Mouse (Mus musculus) liver, adult 2 months (tissue): Measurements from ENCODE around the gene Sec16b. TPM values are rescaled to one million over a fixed set of nuclear protein-coding genes. Genes with fewer than 3 reads are reported as not detected.

Source experiments
- DNase-seq: peaks from one replicate; pipeline ENCODE4 v3.0.0-alpha.2; 2011; ENCODE audit warnings: low read depth, low spot score; ENCODE audit errors: extremely low read depth
- H3K27ac ChIP-seq: fragments of 200-500 bp; replicated peaks from 2 replicates; pipeline ENCODE4 v1.5.1; 2012; ENCODE audit warnings: low read depth, mild to moderate bottlenecking, control low read depth, inconsistent platforms, low read length; ENCODE audit not compliant: insufficient read depth
- H3K27me3 ChIP-seq: fragments of 200-500 bp; 2 replicates; pipeline ENCODE4 v1.6.1; 2012; ENCODE audit warnings: mild to moderate bottlenecking, moderate library complexity, low read length, inconsistent platforms; ENCODE audit not compliant: control insufficient read depth, insufficient read depth
- H3K36me3 ChIP-seq: fragments of 200-500 bp; 2 replicates; pipeline ENCODE4 v1.6.1; 2012; ENCODE audit warnings: low read length, inconsistent platforms; ENCODE audit not compliant: control insufficient read depth, insufficient read depth
- H3K4me1 ChIP-seq: fragments of 200-500 bp; 2 replicates; pipeline ENCODE4 v1.6.1; 2011; ENCODE audit warnings: low read length; ENCODE audit not compliant: control insufficient read depth, insufficient read depth
- H3K4me3 ChIP-seq: fragments of 200-500 bp; 2 replicates; pipeline ENCODE4 v1.5.1; 2011; ENCODE audit warnings: low read depth, mild to moderate bottlenecking, control low read depth, low read length, moderate library complexity; ENCODE audit not compliant: insufficient read depth
- H3K79me2 ChIP-seq: fragments of 200-500 bp; 2 replicates; pipeline ENCODE4 v1.6.1; 2012; ENCODE audit warnings: inconsistent platforms, mild to moderate bottlenecking, low read length, moderate library complexity; ENCODE audit not compliant: control insufficient read depth, insufficient read depth
- H3K9ac ChIP-seq: fragments of 200-500 bp; 2 replicates; pipeline ENCODE4 v1.6.1; 2012; ENCODE audit warnings: low read depth, mild to moderate bottlenecking, control low read depth, inconsistent platforms, low read length
- CTCF ChIP-seq: fragments of 200-500 bp; IDR thresholded peaks from 2 replicates; pipeline ENCODE4 v1.5.1; 2011; ENCODE audit warnings: low read depth, low read length, control low read depth
- POLR2A ChIP-seq: fragments of 200-500 bp; IDR thresholded peaks from 2 replicates; pipeline ENCODE4 v1.6.1; 2011; ENCODE audit warnings: low read length, control low read depth; ENCODE audit not compliant: insufficient read depth; ENCODE audit errors: extremely low read depth
- WGBS: fragments of 180-500 bp; shearing (Covaris S2); methylation state at CpG from one replicate; pipeline ENCODE4 v1.1.7; 2018; 5-methylcytosine and 5-hydroxymethylcytosine counted together
- polyA plus RNA-seq: library from polyadenylated mRNA; depleted of rRNA; stranded (reverse); fragments of >200 nt; gene quantifications from 2 replicates; pipeline ENCODE4 v1.2.3, GENCODE M21; 2012; rRNA removed
- total RNA-seq: library from RNA; depleted of rRNA; stranded (reverse); fragments of >200 nt; gene quantifications from 2 replicates; pipeline ENCODE4 v1.2.3, GENCODE M21; 2014; rRNA removed

Sec16b gene
- 52.2 and 57.3 TPM in 2 replicates for total RNA-seq
- 44.7 and 47.4 TPM in 2 replicates for polyA plus RNA-seq

- 64% methylated on average over 5 of the region's 5 CpGs for WGBS
- Histone ChIP-seq H3K4me3 (no peak within 1 kb of the TSS), H3K9ac (no peak within 1 kb of the TSS), H3K27me3 (no peaks in the 10 kb centered on the region), H3K79me2 (no peaks in the 10 kb centered on the region), H3K27ac (no peak within 1 kb of the TSS), H3K4me1 (peaks cover 4% of the 10 kb centered on the region; the same call in 1 of the 2 replicates), H3K36me3 (no peaks in the 10 kb centered on the region)
- no peak for TF ChIP-seq CTCF
- no peak for TF ChIP-seq POLR2A
- DNase-seq = peak; percentile 26
Measured at GRCm38 (mm10) chr1:157506522-157506921, at the start of gene Sec16b. Gene Sec16b, plus strand, starts transcription at chr1:157506728.

DNA sequence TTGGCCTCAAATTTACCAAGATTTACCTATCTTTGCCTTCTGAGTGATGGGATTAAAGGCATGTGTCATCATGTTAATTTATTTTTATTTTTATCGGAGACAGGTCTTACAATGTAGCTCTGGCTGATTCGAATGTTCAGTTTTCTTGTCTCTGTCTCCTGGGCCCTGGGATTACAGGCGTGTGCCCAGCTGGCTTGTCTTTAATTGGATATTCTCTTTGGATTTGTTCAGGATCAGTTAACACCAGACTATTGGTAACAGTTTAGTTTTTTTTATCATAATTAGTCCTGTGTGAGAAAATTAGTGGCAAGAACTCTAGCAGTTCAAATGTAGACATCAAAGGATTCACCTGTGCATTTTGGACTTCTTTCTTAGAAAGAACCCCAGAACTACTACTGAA, 48.7 kb upstream of the Sec16b start:
- WGBS = 96% methylated on average over 3 of the region's 3 CpGs
- H3K27ac ChIP-seq = no peak overlapping the region
- no peak for DNase-seq
- H3K4me1 ChIP-seq = no peaks in the 10 kb centered on the region; the same call in 1 of the 2 replicates
- no peak overlapping the region for H3K4me3 ChIP-seq
- H3K36me3 ChIP-seq = no peaks in the 10 kb centered on the region
- no peak overlapping the region for H3K9ac ChIP-seq
- no peaks in the 10 kb centered on the region for H3K27me3 ChIP-seq
- TF ChIP-seq CTCF (no peak), POLR2A (no peak)
- no peaks in the 10 kb centered on the region for H3K79me2 ChIP-seq

- no peaks in the 10 kb centered on the region for H3K27me3 ChIP-seq
- 12% methylated on average over 28 of the region's 29 CpGs for WGBS
- H3K9ac ChIP-seq = peak within 1 kb of the TSS; percentile 39
- no peak within 1 kb of the TSS for H3K27ac ChIP-seq
- no peaks in the 10 kb centered on the region for H3K79me2 ChIP-seq
- H3K4me1 ChIP-seq = no peaks in the 10 kb centered on the region; the same call in 1 of the 2 replicates
- TF ChIP-seq CTCF (peak; percentile 93), POLR2A (0 out of 2 replicates have a peak, but pooled peaks have one; percentile 42)
- DNase-seq = peak; percentile 78
- H3K36me3 ChIP-seq = no peaks in the 10 kb centered on the region
- H3K4me3 ChIP-seq = peak within 1 kb of the TSS; percentile 43
Measured at GRCm38 (mm10) chr1:157458421-157459208, 47.9 kb upstream of the Sec16b start, which contains the start of gene Cryzl2. Gene Cryzl2, plus strand, starts transcription at chr1:157458577.

DNA sequence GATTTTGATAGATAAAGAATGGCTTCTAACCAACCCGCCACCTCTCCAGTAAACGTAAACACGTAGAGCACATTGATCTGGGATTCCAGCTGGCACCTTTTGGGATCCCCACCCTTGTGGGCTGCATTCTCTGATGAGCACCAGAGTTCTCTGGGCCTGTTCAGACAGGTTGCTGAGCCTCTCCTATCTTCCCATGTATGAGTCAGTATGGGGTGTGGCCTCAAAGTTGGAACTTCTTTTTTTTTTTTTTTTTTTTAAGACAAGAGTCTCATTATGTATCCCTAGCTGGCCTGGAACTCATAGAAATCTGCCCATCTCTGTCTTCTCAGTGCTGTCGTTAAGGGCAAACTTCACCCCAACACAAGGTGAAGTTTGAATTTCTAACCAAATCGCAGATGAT, 46.6 kb upstream of the Sec16b start:
- H3K27me3 ChIP-seq = no peaks in the 10 kb centered on the region
- H3K79me2 ChIP-seq = no peaks in the 10 kb centered on the region
- H3K4me1 ChIP-seq = no peaks in the 10 kb centered on the region; the same call in 1 of the 2 replicates
- no peak overlapping the region for H3K9ac ChIP-seq
- H3K4me3 ChIP-seq = no peak overlapping the region
- 97% methylated on average over 5 of the region's 5 CpGs for WGBS
- H3K27ac ChIP-seq = no peak overlapping the region
- no peak for TF ChIP-seq POLR2A
- no peak for TF ChIP-seq CTCF
- no peaks in the 10 kb centered on the region for H3K36me3 ChIP-seq
- no peak for DNase-seq

DNA sequence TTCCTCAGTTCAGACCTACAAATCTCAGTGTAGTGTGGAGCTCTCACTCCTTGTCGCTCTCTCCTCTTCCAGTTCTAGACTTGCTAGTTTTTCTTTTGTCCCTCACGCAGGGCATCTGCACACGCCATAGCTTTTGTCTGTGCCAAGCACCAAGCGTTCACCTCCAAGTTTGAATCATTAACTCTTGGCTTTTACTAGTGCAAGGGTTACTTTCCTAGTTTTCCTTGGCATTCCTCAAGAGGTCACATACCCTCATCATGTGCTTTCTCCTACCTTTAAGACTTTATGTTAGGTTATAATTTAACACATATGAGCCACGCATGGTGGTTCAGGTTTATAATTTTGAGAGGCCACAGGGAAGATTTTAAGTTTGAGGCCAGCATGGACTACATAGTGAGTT, 45.3 kb upstream of the Sec16b start:
- H3K79me2 ChIP-seq = no peaks in the 10 kb centered on the region
- DNase-seq = no peak
- peaks cover 2% of the 10 kb centered on the region; the same call in 1 of the 2 replicates for H3K36me3 ChIP-seq
- TF ChIP-seq CTCF (no peak), POLR2A (no peak)
- H3K27me3 ChIP-seq = no peaks in the 10 kb centered on the region
- no peak overlapping the region for H3K27ac ChIP-seq
- H3K4me3 ChIP-seq = no peak overlapping the region
- H3K9ac ChIP-seq = no peak overlapping the region
- WGBS = 94% methylated on average over 5 of the region's 5 CpGs
- H3K4me1 ChIP-seq = no peaks in the 10 kb centered on the region; the same call in 1 of the 2 replicates

- Histone ChIP-seq H3K4me1 (no peaks in the 10 kb centered on the region; the same call in 1 of the 2 replicates), H3K9ac (no peak overlapping the region), H3K79me2 (no peaks in the 10 kb centered on the region), H3K27me3 (no peaks in the 10 kb centered on the region), H3K4me3 (no peak overlapping the region), H3K27ac (no peak overlapping the region), H3K36me3 (peaks cover 3% of the 10 kb centered on the region; the same call in 1 of the 2 replicates)
- DNase-seq = no peak
- WGBS = 83% methylated on average over 3 of the region's 3 CpGs
- no peak for TF ChIP-seq CTCF
- TF ChIP-seq POLR2A = no peak
Measured at GRCm38 (mm10) chr1:157462336-157462735, 44.2 kb upstream of the Sec16b start.
